Mouse (Mus musculus) brain, embryonic 14.5 days (tissue): ENCODE results near the gene Pfdn5.
A peak's percentile ranks its signal among the peaks of the same experiment; 100 is the strongest.

Experiments
- CTCF ChIP-seq: fragments of 200-500 bp; IDR thresholded peaks from 2 replicates; pipeline ENCODE4 v1.5.1; 2012; ENCODE audit warnings: inconsistent platforms, mild to moderate bottlenecking, moderate library complexity, borderline replicate concordance; ENCODE audit not compliant: insufficient read depth, insufficient read length; ENCODE audit errors: extremely low read depth
- POLR2A ChIP-seq: fragments of 200-500 bp; IDR thresholded peaks from 2 replicates; pipeline ENCODE4 v1.6.1; 2012; ENCODE audit warnings: mild to moderate bottlenecking, inconsistent platforms, borderline replicate concordance; ENCODE audit not compliant: poor library complexity, insufficient read depth, insufficient read length, severe bottlenecking; ENCODE audit errors: extremely low read depth

- TF ChIP-seq POLR2A: no peak
- TF ChIP-seq CTCF: peak; percentile 38; the same call in 1 of the 2 replicates
Measured at GRCm38 (mm10) chr15:102287395-102287794, 38.5 kb upstream of the Pfdn5 start.
